8 mouse cellular contexts compared by ENCODE assay signal in genomic region chr15:80090741-80091120, GRCm38 (mm10). TPM values are rescaled to one million over a fixed set of nuclear protein-coding genes. Genes with fewer than 3 reads are reported as not detected.
DNase-seq lines count a peak whose midpoint lies in the region; ATAC-seq and TF ChIP-seq lines count a peak whose summit lies in the region.

No protein-coding gene starts in this region.

- peak overlapping the region; percentile 84 for H3K9ac ChIP-seq in liver, embryonic 11.5 days (ENCODE audit: low read depth, low read length)
- H3K9ac ChIP-seq in stomach, embryonic 14.5 days (replicated peaks; ENCODE audit: low read depth, low read length) = peak overlapping the region; percentile 3

- 0 out of 2 replicates have a peak, but pooled peaks have one; percentile 48 for ATAC-seq in liver, embryonic 11.5 days (replicated peaks; ENCODE audit: low FRiP score)
- ATAC-seq in stomach, embryonic 14.5 days (ENCODE audit: insufficient number of reproducible peaks, insufficient read depth, low FRiP score, low read depth) = no peak

- no peaks in the 10 kb centered on the region for H3K4me1 ChIP-seq in kidney, adult 2 months (ENCODE audit: control insufficient read depth, insufficient read depth, low read length)
- peaks cover 29% of the 10 kb centered on the region for H3K4me1 ChIP-seq in forebrain, embryonic 10.5 days
- H3K4me1 ChIP-seq in liver, embryonic 11.5 days (replicated peaks; ENCODE audit: control insufficient read depth, insufficient read depth, low read length) = peaks cover 15% of the 10 kb centered on the region
- H3K4me1 ChIP-seq in stomach, embryonic 14.5 days (ENCODE audit: control insufficient read depth, insufficient read depth, low read length) = no peaks in the 10 kb centered on the region

- H3K36me3 ChIP-seq in kidney, adult 2 months (ENCODE audit: control insufficient read depth, insufficient read depth, low read length) = no peaks in the 10 kb centered on the region
- no peaks in the 10 kb centered on the region for H3K36me3 ChIP-seq in forebrain, embryonic 10.5 days (replicated peaks)
- H3K36me3 ChIP-seq in liver, embryonic 11.5 days (ENCODE audit: control insufficient read depth, insufficient read depth, low read length) = no peaks in the 10 kb centered on the region
- H3K36me3 ChIP-seq in stomach, embryonic 14.5 days (ENCODE audit: control insufficient read depth, insufficient read depth, low read length) = no peaks in the 10 kb centered on the region

- peaks cover 3% of the 10 kb centered on the region; the same call in 1 of the 2 replicates for H3K9me3 ChIP-seq in forebrain, embryonic 10.5 days
- H3K9me3 ChIP-seq in liver, embryonic 11.5 days (ENCODE audit: control insufficient read depth, low read length) = peaks cover 4% of the 10 kb centered on the region
- H3K9me3 ChIP-seq in stomach, embryonic 14.5 days (ENCODE audit: control insufficient read depth, low read depth, low read length) = no peaks in the 10 kb centered on the region

- no peaks in the 10 kb centered on the region for H3K27me3 ChIP-seq in kidney, adult 2 months (replicated peaks; ENCODE audit: control insufficient read depth, insufficient read depth, low read length)
- H3K27me3 ChIP-seq in forebrain, embryonic 10.5 days (ENCODE audit: poor library complexity, severe bottlenecking) = peaks cover 56% of the 10 kb centered on the region
- peaks cover 18% of the 10 kb centered on the region for H3K27me3 ChIP-seq in liver, embryonic 11.5 days (replicated peaks; ENCODE audit: control insufficient read depth, insufficient read depth, low read length)
- peaks cover 12% of the 10 kb centered on the region; the same call in 1 of the 2 replicates for H3K27me3 ChIP-seq in stomach, embryonic 14.5 days (ENCODE audit: control insufficient read depth, insufficient read depth, low read length)

- peak overlapping the region; percentile 58 for H3K4me3 ChIP-seq in kidney, adult 2 months (ENCODE audit: insufficient read depth, low read depth, low read length)
- H3K4me3 ChIP-seq in forebrain, embryonic 10.5 days = peak overlapping the region; percentile 77
- H3K4me3 ChIP-seq in liver, embryonic 11.5 days (ENCODE audit: low read depth, low read length) = peak overlapping the region; percentile 79
- peak overlapping the region; percentile 55 for H3K4me3 ChIP-seq in stomach, embryonic 14.5 days (ENCODE audit: low read depth, low read length)

- WGBS in kidney, adult 2 months = 2% methylated on average over 17 of the region's 17 CpGs
- WGBS in forebrain, embryonic 10.5 days = 2% methylated on average over 17 of the region's 17 CpGs
- WGBS in liver, embryonic 11.5 days = 2% methylated on average over 17 of the region's 17 CpGs
- under 1% methylated on average over 17 of the region's 17 CpGs for WGBS in stomach, embryonic 14.5 days

- no peak for TF ChIP-seq CTCF in kidney, adult 2 months (conservative IDR thresholded peaks at IDR 0.05; ENCODE audit: insufficient read depth, insufficient read length, low read depth, low read length)

- TF ChIP-seq POLR2A in kidney, adult 2 months (IDR thresholded peaks at IDR 0.05; ENCODE audit: low read depth, low read length) = no peak

- H3K27ac ChIP-seq in kidney, adult 2 months (ENCODE audit: insufficient read depth, low read depth, low read length) = no peak overlapping the region
- H3K27ac ChIP-seq in forebrain, embryonic 10.5 days = peak overlapping the region; percentile 76
- peak overlapping the region; percentile 50 for H3K27ac ChIP-seq in liver, embryonic 11.5 days (ENCODE audit: low read depth, low read length)
- no peak overlapping the region; the same call in 1 of the 2 replicates for H3K27ac ChIP-seq in stomach, embryonic 14.5 days (ENCODE audit: low read length)

- peak overlapping the region; percentile 98 for H3K4me2 ChIP-seq in liver, embryonic 11.5 days
- H3K4me2 ChIP-seq in stomach, embryonic 14.5 days (replicated peaks; ENCODE audit: low read depth, low read length) = peak overlapping the region; percentile 88

- DNase-seq in kidney, adult 2 months = peak; percentile 21
- DNase-seq in kidney, postnatal 14 days = no peak
- peak; percentile 34 to 57 for DNase-seq in adrenal gland, postnatal 36 days
- peak; percentile 63 for DNase-seq in forebrain, embryonic 10.5 days (ENCODE audit: extremely low spot score, low spot score)
- peak; percentile 44 for DNase-seq in liver, embryonic 11.5 days (ENCODE audit: low spot score)
- DNase-seq in spleen, postnatal 36 days (ENCODE audit: low spot score in 2 of 2) = no peak
- no peak for DNase-seq in urinary bladder, postnatal 4 days (ENCODE audit: low spot score in 2 of 2)

RNA-seq across cellular contexts. Expression of gene Syngr1, which starts 0.4 kb away (rescaled TPM):
- polyA plus RNA-seq in kidney, adult 2 months (2012; rRNA removed) = 94.8 and 106 TPM in 2 replicates
- 10 to 100 TPM; 28.0 to 31.5 TPM for total RNA-seq in adrenal gland, postnatal 36 days (2021)
- polyA plus RNA-seq in forebrain, embryonic 10.5 days (2016; fragmentation: Nextera tagmentation; extraction: Ambion mirVana) = 10.5 and 11.2 TPM in 2 replicates
- 32.2 and 38.6 TPM in 2 replicates for polyA plus RNA-seq in liver, embryonic 11.5 days (2014; fragmentation: Nextera tagmentation; extraction: Ambion mirVana)
- polyA plus RNA-seq in stomach, embryonic 14.5 days (2014; fragmentation: Nextera tagmentation; extraction: Ambion mirVana) = 32.3 and 38.8 TPM in 2 replicates

RNA-seq across cellular contexts. Expression of gene Rpl3, which starts 0.9 kb away (rescaled TPM):
- polyA plus RNA-seq in kidney, adult 2 months (2012; rRNA removed) = 511 and 689 TPM in 2 replicates
- total RNA-seq in adrenal gland, postnatal 36 days (2021) = 100 to 1,000 TPM; 602 to 611 TPM
- polyA plus RNA-seq in forebrain, embryonic 10.5 days (2016; fragmentation: Nextera tagmentation; extraction: Ambion mirVana) = 1,023 and 1,061 TPM in 2 replicates
- polyA plus RNA-seq in liver, embryonic 11.5 days (2014; fragmentation: Nextera tagmentation; extraction: Ambion mirVana) = 1,449 and 1,469 TPM in 2 replicates
- polyA plus RNA-seq in stomach, embryonic 14.5 days (2014; fragmentation: Nextera tagmentation; extraction: Ambion mirVana) = 1,379 and 1,439 TPM in 2 replicates

RNA-seq across cellular contexts. Expression of gene Tab1, which starts 42.2 kb away (rescaled TPM):
- polyA plus RNA-seq in kidney, adult 2 months (2012; rRNA removed) = 26.7 and 28.5 TPM in 2 replicates
- total RNA-seq in adrenal gland, postnatal 36 days (2021) = 10 to 100 TPM; 11.9 to 18.3 TPM
- 40.8 and 42.8 TPM in 2 replicates for polyA plus RNA-seq in forebrain, embryonic 10.5 days (2016; fragmentation: Nextera tagmentation; extraction: Ambion mirVana)
- 25.9 and 28.7 TPM in 2 replicates for polyA plus RNA-seq in liver, embryonic 11.5 days (2014; fragmentation: Nextera tagmentation; extraction: Ambion mirVana)
- 32.2 and 34.9 TPM in 2 replicates for polyA plus RNA-seq in stomach, embryonic 14.5 days (2014; fragmentation: Nextera tagmentation; extraction: Ambion mirVana)

Comparison
In these comparisons a context has a peak if more than half of its experiments do, and no peak if none do; other contexts are left out.
1. DNase-seq: peak in kidney, adult 2 months (single experiment), adrenal gland, postnatal 36 days (2 of 2), forebrain, embryonic 10.5 days (single experiment) and liver, embryonic 11.5 days (single experiment); none in kidney, postnatal 14 days (single experiment), spleen, postnatal 36 days (0 of 2) and urinary bladder, postnatal 4 days (0 of 2).
2. H3K27ac ChIP-seq: peak in forebrain, embryonic 10.5 days (single experiment) and liver, embryonic 11.5 days (single experiment); none in kidney, adult 2 months (single experiment) and stomach, embryonic 14.5 days (single experiment).
3. Peak in every context shown above with its lines, with median percentiles within 50 percentile points of each other: H3K4me3 ChIP-seq.